Mouse (Mus musculus): ENCODE results near the gene D130040H23Rik. TPM values are rescaled to one million over a fixed set of nuclear protein-coding genes. Genes with fewer than 3 reads are reported as not detected.

The D130040H23Rik gene
- total RNA-seq (2014; rRNA removed), result 10.5 and 14.7 TPM in 2 replicates
- polyA plus RNA-seq (2015; fragmentation: Nextera tagmentation; extraction: Ambion mirVana), result 6.5 and 7.3 TPM in 2 replicates

- WGBS, result 4% methylated on average over 12 of the region's 12 CpGs
- ATAC-seq (ENCODE audit: low FRiP score) (peak; percentile 100), DNase-seq (ENCODE audit: low spot score) (peak; percentile 95)
- Histone ChIP-seq H3K27me3 (ENCODE audit: insufficient read depth, low read length) (no peaks in the 10 kb centered on the region), H3K4me1 (ENCODE audit: insufficient read depth, low read length) (no peaks in the 10 kb centered on the region), H3K27ac (ENCODE audit: low read depth, low read length) (peak within 1 kb of the TSS; percentile 91), H3K9ac (replicated peaks; ENCODE audit: low read length, poor library complexity, severe bottlenecking) (peak within 1 kb of the TSS; percentile 83), H3K36me3 (ENCODE audit: insufficient read depth, low read length) (no peaks in the 10 kb centered on the region), H3K9me3 (ENCODE audit: low read length) (peaks cover 12% of the 10 kb centered on the region; the same call in 1 of the 2 replicates), H3K4me2 (ENCODE audit: low read depth, low read length, poor library complexity, severe bottlenecking) (peak within 1 kb of the TSS; percentile 63), H3K4me3 (ENCODE audit: low read depth, low read length) (peak within 1 kb of the TSS; percentile 62)
- no peak for TF ChIP-seq CTCF (IDR thresholded peaks at IDR 0.05)
Observed at GRCm38 (mm10) chr8:69270386-69271202, at the start of gene D130040H23Rik. D130040H23Rik (plus strand) TSS chr8:69271080.

GRCm38 (mm10) chr8:69242541-69242940 lies 28.3 kb upstream of the D130040H23Rik start:
- DNase-seq (ENCODE audit: low spot score) (no peak), ATAC-seq (ENCODE audit: low FRiP score) (no peak)
- H3K4me1 ChIP-seq (ENCODE audit: insufficient read depth, low read length), result no peaks in the 10 kb centered on the region
- no peaks in the 10 kb centered on the region for H3K9me3 ChIP-seq (ENCODE audit: low read length)
- H3K27ac ChIP-seq (ENCODE audit: low read depth, low read length), result no peak overlapping the region
- H3K4me3 ChIP-seq (ENCODE audit: low read depth, low read length), result no peak overlapping the region
- H3K4me2 ChIP-seq (ENCODE audit: low read depth, low read length, poor library complexity, severe bottlenecking), result no peak overlapping the region
- no peak for TF ChIP-seq CTCF (IDR thresholded peaks at IDR 0.05)
- H3K36me3 ChIP-seq (ENCODE audit: insufficient read depth, low read length), result no peaks in the 10 kb centered on the region
- H3K27me3 ChIP-seq (ENCODE audit: insufficient read depth, low read length), result no peaks in the 10 kb centered on the region
- H3K9ac ChIP-seq (replicated peaks; ENCODE audit: low read length, poor library complexity, severe bottlenecking), result no peak overlapping the region
- WGBS, result 85% methylated on average over 2 of the region's 2 CpGs

- H3K36me3 ChIP-seq (ENCODE audit: insufficient read depth, low read length), result no peaks in the 10 kb centered on the region
- no peaks in the 10 kb centered on the region for H3K27me3 ChIP-seq (ENCODE audit: insufficient read depth, low read length)
- peak; percentile 59 for TF ChIP-seq CTCF (IDR thresholded peaks at IDR 0.05)
- no peaks in the 10 kb centered on the region for H3K4me1 ChIP-seq (ENCODE audit: insufficient read depth, low read length)
- 61% methylated on average over 4 of the region's 4 CpGs for WGBS
- H3K9me3 ChIP-seq (ENCODE audit: low read length), result no peaks in the 10 kb centered on the region
- H3K4me3 ChIP-seq (ENCODE audit: low read depth, low read length), result no peak overlapping the region
- DNase-seq (ENCODE audit: low spot score), result peak; percentile 23
- no peak overlapping the region for H3K4me2 ChIP-seq (ENCODE audit: low read depth, low read length, poor library complexity, severe bottlenecking)
- H3K27ac ChIP-seq (ENCODE audit: low read depth, low read length), result no peak overlapping the region
- no peak for ATAC-seq (ENCODE audit: low FRiP score)
- no peak overlapping the region for H3K9ac ChIP-seq (replicated peaks; ENCODE audit: low read length, poor library complexity, severe bottlenecking)
Observed at GRCm38 (mm10) chr8:69268525-69268924, 2.4 kb upstream of the D130040H23Rik start.

- peak overlapping the region; percentile 62 for H3K4me3 ChIP-seq (ENCODE audit: low read depth, low read length)
- H3K27me3 ChIP-seq (ENCODE audit: insufficient read depth, low read length), result no peaks in the 10 kb centered on the region
- H3K9me3 ChIP-seq (ENCODE audit: low read length), result peaks cover 14% of the 10 kb centered on the region; the same call in 1 of the 2 replicates
- H3K4me2 ChIP-seq (ENCODE audit: low read depth, low read length, poor library complexity, severe bottlenecking), result peak overlapping the region; percentile 63
- H3K9ac ChIP-seq (replicated peaks; ENCODE audit: low read length, poor library complexity, severe bottlenecking), result peak overlapping the region; percentile 83
- WGBS, result 11% methylated on average over 6 of the region's 6 CpGs
- no peaks in the 10 kb centered on the region for H3K36me3 ChIP-seq (ENCODE audit: insufficient read depth, low read length)
- H3K27ac ChIP-seq (ENCODE audit: low read depth, low read length), result peak overlapping the region; percentile 91
- peak; percentile 91 for ATAC-seq (ENCODE audit: low FRiP score)
- no peak for DNase-seq (ENCODE audit: low spot score)
- no peaks in the 10 kb centered on the region for H3K4me1 ChIP-seq (ENCODE audit: insufficient read depth, low read length)
- TF ChIP-seq CTCF (IDR thresholded peaks at IDR 0.05), result no peak
Observed at GRCm38 (mm10) chr8:69271203-69271554, 299 bp downstream of the D130040H23Rik start.

- Histone ChIP-seq H3K9me3 (ENCODE audit: low read length) (peaks cover 20% of the 10 kb centered on the region; the same call in 1 of the 2 replicates), H3K4me1 (ENCODE audit: insufficient read depth, low read length) (no peaks in the 10 kb centered on the region), H3K4me2 (ENCODE audit: low read depth, low read length, poor library complexity, severe bottlenecking) (no peak overlapping the region), H3K9ac (replicated peaks; ENCODE audit: low read length, poor library complexity, severe bottlenecking) (no peak overlapping the region), H3K4me3 (ENCODE audit: low read depth, low read length) (no peak overlapping the region), H3K27ac (ENCODE audit: low read depth, low read length) (no peak overlapping the region), H3K36me3 (ENCODE audit: insufficient read depth, low read length) (no peaks in the 10 kb centered on the region), H3K27me3 (ENCODE audit: insufficient read depth, low read length) (no peaks in the 10 kb centered on the region)
- WGBS, result 94% methylated on average over 6 of the region's 6 CpGs
- TF ChIP-seq CTCF (IDR thresholded peaks at IDR 0.05), result no peak
- ATAC-seq (ENCODE audit: low FRiP score) (no peak), DNase-seq (ENCODE audit: low spot score) (no peak)
Observed at GRCm38 (mm10) chr8:69272435-69272834, 1.6 kb downstream of the D130040H23Rik start.

GRCm38 (mm10) chr8:69324771-69325170 lies 53.9 kb downstream of the D130040H23Rik start:
- WGBS, result 84% methylated on average over 2 of the region's 2 CpGs
- no peaks in the 10 kb centered on the region for H3K4me1 ChIP-seq (ENCODE audit: insufficient read depth, low read length)
- no peaks in the 10 kb centered on the region for H3K27me3 ChIP-seq (ENCODE audit: insufficient read depth, low read length)
- TF ChIP-seq CTCF (IDR thresholded peaks at IDR 0.05), result no peak
- H3K27ac ChIP-seq (ENCODE audit: low read depth, low read length), result no peak overlapping the region
- ATAC-seq (ENCODE audit: low FRiP score) (no peak), DNase-seq (ENCODE audit: low spot score) (no peak)
- no peaks in the 10 kb centered on the region for H3K36me3 ChIP-seq (ENCODE audit: insufficient read depth, low read length)
- H3K4me2 ChIP-seq (ENCODE audit: low read depth, low read length, poor library complexity, severe bottlenecking), result no peak overlapping the region
- H3K4me3 ChIP-seq (ENCODE audit: low read depth, low read length), result no peak overlapping the region
- H3K9me3 ChIP-seq (ENCODE audit: low read length), result no peaks in the 10 kb centered on the region; the same call in 1 of the 2 replicates
- no peak overlapping the region for H3K9ac ChIP-seq (replicated peaks; ENCODE audit: low read length, poor library complexity, severe bottlenecking)
